Mouse (Mus musculus) E14TG2a.4 (cell line): Measurements from ENCODE around the gene Josd2.
A peak's percentile ranks its signal among the peaks of the same experiment; 100 is the strongest.

Source experiments
- H3K27me3 ChIP-seq: 2 replicates; pipeline ENCODE4 v1.6.1; 2014; ENCODE audit warnings: low read length, control low read depth; ENCODE audit not compliant: insufficient read depth
- H3K36me3 ChIP-seq: 2 replicates; pipeline ENCODE4 v1.6.1; 2014; ENCODE audit warnings: low read length, control low read depth; ENCODE audit not compliant: insufficient read depth
- H3K4me1 ChIP-seq: replicated peaks from 2 replicates; pipeline ENCODE4 v1.6.1; 2014; ENCODE audit warnings: low read depth, low read length, control low read depth
- H3K4me3 ChIP-seq: replicated peaks from 2 replicates; pipeline ENCODE4 v1.5.1; 2014; ENCODE audit warnings: mild to moderate bottlenecking, low read length
- H3K9me3 ChIP-seq: 2 replicates; pipeline ENCODE4 v1.6.1; 2014; ENCODE audit warnings: low read length, control low read depth
- CTCF ChIP-seq: conservative IDR thresholded peaks from 2 replicates; pipeline ENCODE4 v1.5.1; 2014; ENCODE audit warnings: low read length
- NANOG ChIP-seq: IDR thresholded peaks from 2 replicates; pipeline ENCODE4 v1.6.1; 2014; ENCODE audit warnings: borderline replicate concordance, low read length, mixed read lengths
- POU5F1 ChIP-seq: IDR thresholded peaks from 2 replicates; pipeline ENCODE4 v1.6.1; 2014; ENCODE audit warnings: low read length, borderline replicate concordance

The Josd2 gene

GRCm38 (mm10) chr7:44435796-44436195, 32.0 kb upstream of the Josd2 start:
- Histone ChIP-seq H3K4me3 (no peak overlapping the region), H3K36me3 (no peaks in the 10 kb centered on the region), H3K27me3 (peaks cover 57% of the 10 kb centered on the region), H3K4me1 (peaks cover 23% of the 10 kb centered on the region), H3K9me3 (no peaks in the 10 kb centered on the region)
- TF ChIP-seq NANOG (no peak), CTCF (no peak), POU5F1 (no peak)

DNA sequence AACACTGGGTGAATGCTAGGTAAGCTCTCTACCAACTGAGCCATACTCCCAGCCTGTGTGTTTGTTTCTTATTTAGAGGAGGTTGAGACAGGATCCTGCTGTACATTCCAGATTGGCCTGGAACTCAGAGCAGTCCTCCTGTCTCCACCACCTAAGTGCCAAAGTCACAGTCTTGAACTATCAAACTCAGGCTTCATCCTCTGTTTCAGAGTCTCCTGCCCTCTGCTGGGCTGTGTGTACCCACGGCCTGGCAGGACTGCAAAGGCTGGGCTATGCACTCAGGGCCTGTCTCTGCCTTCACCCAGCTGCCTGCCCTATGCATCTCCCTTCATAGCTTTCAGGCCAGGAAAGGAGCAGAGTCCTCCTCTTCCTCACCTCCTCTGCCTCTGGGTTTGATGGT, 31.5 kb upstream of the Josd2 start:
- Histone ChIP-seq H3K4me3 (no peak overlapping the region), H3K4me1 (peaks cover 23% of the 10 kb centered on the region), H3K9me3 (no peaks in the 10 kb centered on the region), H3K27me3 (peaks cover 57% of the 10 kb centered on the region), H3K36me3 (no peaks in the 10 kb centered on the region)
- TF ChIP-seq CTCF = 0 out of 2 replicates have a peak, but pooled peaks have one; percentile 9
- TF ChIP-seq POU5F1 = no peak

DNA sequence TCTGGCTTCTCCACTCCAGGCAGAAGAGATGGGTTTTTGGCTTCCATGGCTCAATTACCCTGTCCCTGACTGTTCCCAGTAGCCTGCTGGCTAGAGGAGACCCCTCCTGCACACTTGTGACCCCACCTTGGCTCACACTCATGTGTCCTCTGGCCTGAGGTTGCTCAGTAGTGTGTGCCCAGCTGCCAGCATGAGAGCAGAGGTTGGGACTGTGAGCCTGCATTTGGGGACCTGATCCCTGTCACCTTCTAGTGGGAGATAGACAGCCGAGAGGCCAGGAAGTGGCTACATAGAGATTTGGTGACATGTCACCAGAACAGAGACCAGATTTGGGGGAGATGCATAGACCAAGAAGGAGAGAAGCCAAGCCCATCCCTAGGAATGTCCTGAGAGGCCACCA, 30.6 kb upstream of the Josd2 start:
- Histone ChIP-seq H3K27me3 (peaks cover 57% of the 10 kb centered on the region), H3K9me3 (no peaks in the 10 kb centered on the region), H3K4me1 (peaks cover 29% of the 10 kb centered on the region), H3K36me3 (no peaks in the 10 kb centered on the region), H3K4me3 (no peak overlapping the region)
- TF ChIP-seq CTCF = no peak
- TF ChIP-seq POU5F1 = no peak
- TF ChIP-seq NANOG = no peak

- Histone ChIP-seq H3K27me3 (peaks cover 60% of the 10 kb centered on the region), H3K36me3 (no peaks in the 10 kb centered on the region), H3K9me3 (no peaks in the 10 kb centered on the region), H3K4me1 (peaks cover 30% of the 10 kb centered on the region), H3K4me3 (no peak overlapping the region)
- TF ChIP-seq NANOG (no peak), CTCF (no peak), POU5F1 (no peak)
Observed at GRCm38 (mm10) chr7:44437933-44438332, 29.8 kb upstream of the Josd2 start.

- Histone ChIP-seq H3K9me3 (no peaks in the 10 kb centered on the region), H3K36me3 (no peaks in the 10 kb centered on the region), H3K4me3 (no peak overlapping the region), H3K4me1 (peaks cover 38% of the 10 kb centered on the region), H3K27me3 (peaks cover 77% of the 10 kb centered on the region)
- TF ChIP-seq CTCF = no peak
- TF ChIP-seq NANOG = no peak
- TF ChIP-seq POU5F1 = no peak
Observed at GRCm38 (mm10) chr7:44439696-44440095, 28.1 kb upstream of the Josd2 start.

GRCm38 (mm10) chr7:44440479-44440878, 27.3 kb upstream of the Josd2 start:
- H3K36me3 ChIP-seq = no peaks in the 10 kb centered on the region
- no peaks in the 10 kb centered on the region for H3K9me3 ChIP-seq
- TF ChIP-seq POU5F1 (no peak), NANOG (no peak), CTCF (no peak)
- peaks cover 46% of the 10 kb centered on the region for H3K4me1 ChIP-seq
- peaks cover 80% of the 10 kb centered on the region for H3K27me3 ChIP-seq
- no peak overlapping the region for H3K4me3 ChIP-seq

DNA sequence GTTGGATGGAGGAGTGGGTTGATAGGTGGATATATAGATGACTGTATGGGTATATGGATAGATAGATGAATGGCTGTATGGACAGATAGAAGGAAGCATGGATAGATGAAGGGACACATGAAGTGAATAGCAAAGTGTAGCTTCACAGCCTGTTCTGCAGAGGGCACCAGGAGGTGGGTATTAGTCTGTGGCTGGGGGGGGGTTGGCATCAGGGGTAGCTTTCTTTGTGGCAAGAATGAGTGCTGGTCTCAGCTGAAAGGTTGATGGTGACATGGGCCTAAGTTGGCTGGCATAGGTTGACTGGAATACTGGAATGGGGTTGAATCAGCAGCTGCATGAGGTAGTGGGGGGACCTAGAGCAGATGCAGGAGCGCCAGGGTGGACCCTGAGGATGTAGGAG, 26.6 kb upstream of the Josd2 start:
- Histone ChIP-seq H3K9me3 (no peaks in the 10 kb centered on the region), H3K27me3 (peaks cover 85% of the 10 kb centered on the region), H3K4me1 (peaks cover 43% of the 10 kb centered on the region), H3K4me3 (no peak overlapping the region), H3K36me3 (no peaks in the 10 kb centered on the region)
- TF ChIP-seq POU5F1 (no peak), CTCF (no peak), NANOG (no peak)

DNA sequence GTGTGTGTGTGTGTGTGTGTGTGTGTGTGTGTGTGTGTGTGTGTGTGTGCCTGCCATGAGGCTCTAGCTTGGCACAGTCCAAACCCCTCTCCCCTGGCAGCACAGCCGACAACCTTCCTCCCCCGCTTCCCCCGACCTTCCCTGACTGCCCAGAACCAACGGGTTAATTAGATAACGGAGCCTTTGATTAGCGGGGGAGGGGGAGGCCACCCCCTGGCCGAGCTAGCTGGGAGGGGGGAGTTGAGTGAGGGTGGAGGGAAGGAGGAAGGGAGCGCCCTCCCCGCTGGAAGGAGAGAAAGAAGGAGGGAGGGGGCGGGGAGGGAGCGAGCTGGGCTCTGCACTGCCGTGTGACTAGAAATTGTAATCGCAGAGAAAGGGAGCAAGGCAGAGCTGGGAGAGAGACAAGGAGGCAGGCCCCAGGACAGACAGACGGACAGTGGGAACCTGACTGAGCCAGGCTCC, 26.1 kb upstream of the Josd2 start:
- Histone ChIP-seq H3K4me1 (peaks cover 43% of the 10 kb centered on the region), H3K27me3 (peaks cover 90% of the 10 kb centered on the region), H3K36me3 (no peaks in the 10 kb centered on the region), H3K9me3 (no peaks in the 10 kb centered on the region), H3K4me3 (no peak overlapping the region)
- TF ChIP-seq CTCF = no peak
- no peak for TF ChIP-seq POU5F1
- no peak for TF ChIP-seq NANOG

DNA sequence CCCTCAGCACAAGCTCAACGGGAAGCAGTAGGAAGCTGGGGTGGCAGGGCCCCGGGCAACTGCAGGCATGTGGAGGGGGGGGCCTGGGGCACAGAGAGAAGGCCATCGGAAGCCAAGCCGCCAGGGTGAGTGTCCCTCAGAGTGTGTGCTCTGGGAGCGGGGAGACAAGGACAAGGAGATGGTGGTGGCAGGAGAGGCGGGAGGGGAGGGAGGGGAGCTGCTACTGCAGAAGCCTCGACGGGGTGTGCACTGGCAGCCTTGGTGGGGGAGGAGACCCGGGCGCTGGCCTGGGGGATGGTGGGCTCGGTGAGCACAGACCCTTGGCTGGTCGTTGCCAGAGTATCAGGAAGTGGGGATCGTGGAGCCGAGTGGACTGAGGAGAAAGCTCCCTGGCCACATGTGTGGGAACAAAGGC, 25.4 kb upstream of the Josd2 start:
- TF ChIP-seq NANOG (no peak), POU5F1 (no peak), CTCF (no peak)
- H3K9me3 ChIP-seq = no peaks in the 10 kb centered on the region
- no peaks in the 10 kb centered on the region for H3K36me3 ChIP-seq
- H3K27me3 ChIP-seq = peaks cover 89% of the 10 kb centered on the region
- H3K4me3 ChIP-seq = peak overlapping the region; percentile 55
- peaks cover 43% of the 10 kb centered on the region for H3K4me1 ChIP-seq
